19 mouse cellular contexts compared by ENCODE assay signal in genomic region chr17:31415258-31415657, GRCm38 (mm10). TPM values are rescaled to one million over a fixed set of nuclear protein-coding genes. Genes with fewer than 3 reads are reported as not detected.
DNase-seq lines count a peak whose midpoint lies in the region; ATAC-seq and TF ChIP-seq lines count a peak whose summit lies in the region.
"Had no signal": no experiment of that assay in that cellular context is flagged by ENCODE, and none has a peak within 500 bp of the region (broad histone marks: within the 10 kb centered on the region; RNA-seq: fewer than 3 reads in every experiment).

No protein-coding gene starts in this region.

- TF ChIP-seq CTCF in left cerebral cortex, adult 2 months (IDR thresholded peaks at IDR 0.05) = no peak

- no peak overlapping the region for H3K4me2 ChIP-seq in embryonic facial prominence, embryonic 14.5 days (ENCODE audit: low read depth, low read length)
- no peak overlapping the region for H3K4me2 ChIP-seq in intestine, embryonic 16.5 days (ENCODE audit: low read depth, low read length)
- H3K4me2 ChIP-seq: heart, embryonic 15.5 days; liver, embryonic 12.5 days; lung, embryonic 15.5 days; midbrain, embryonic 15.5 days had no signal

- H3K4me3 ChIP-seq in embryonic facial prominence, embryonic 14.5 days (ENCODE audit: low read depth, low read length) = no peak overlapping the region
- H3K4me3 ChIP-seq in embryonic facial prominence, embryonic 10.5 days = no peak overlapping the region
- no peak overlapping the region for H3K4me3 ChIP-seq in left cerebral cortex, adult 2 months
- H3K4me3 ChIP-seq in intestine, embryonic 16.5 days (ENCODE audit: low read length) = no peak overlapping the region
- H3K4me3 ChIP-seq: heart, embryonic 15.5 days; hindbrain, embryonic 10.5 days; limb, embryonic 10.5 days; liver, embryonic 12.5 days; lung, embryonic 15.5 days; midbrain, embryonic 15.5 days had no signal

- 77% methylated on average over 9 of the region's 9 CpGs for WGBS in embryonic facial prominence, embryonic 14.5 days
- 79% methylated on average over 9 of the region's 9 CpGs for WGBS in embryonic facial prominence, embryonic 10.5 days
- 65% methylated on average over 9 of the region's 9 CpGs for WGBS in intestine, embryonic 16.5 days

- intact Hi-C loops in left cerebral cortex, adult 2 months (cut with DNase I) = no loop called here

- H3K9me3 ChIP-seq in embryonic facial prominence, embryonic 14.5 days (ENCODE audit: control insufficient read depth, low read length) = no peaks in the 10 kb centered on the region
- H3K9me3 ChIP-seq in embryonic facial prominence, embryonic 10.5 days = no peaks in the 10 kb centered on the region
- no peaks in the 10 kb centered on the region for H3K9me3 ChIP-seq in intestine, embryonic 16.5 days (ENCODE audit: control insufficient read depth, low read length)
- H3K9me3 ChIP-seq: heart, embryonic 15.5 days; hindbrain, embryonic 10.5 days; limb, embryonic 10.5 days; liver, embryonic 12.5 days; lung, embryonic 15.5 days; midbrain, embryonic 15.5 days had no signal

- no peaks in the 10 kb centered on the region for H3K4me1 ChIP-seq in embryonic facial prominence, embryonic 14.5 days (ENCODE audit: control insufficient read depth, insufficient read depth, low read length)
- H3K4me1 ChIP-seq in embryonic facial prominence, embryonic 10.5 days = peaks cover 33% of the 10 kb centered on the region
- H3K4me1 ChIP-seq in intestine, embryonic 16.5 days (ENCODE audit: control insufficient read depth, insufficient read depth, low read length) = peaks cover 26% of the 10 kb centered on the region
- H3K4me1 ChIP-seq: liver, embryonic 12.5 days had no signal

- H3K9ac ChIP-seq in embryonic facial prominence, embryonic 14.5 days (ENCODE audit: low read depth, low read length) = no peak overlapping the region
- H3K9ac ChIP-seq in intestine, embryonic 16.5 days (ENCODE audit: low read depth, low read length) = no peak overlapping the region
- H3K9ac ChIP-seq: heart, embryonic 15.5 days; liver, embryonic 12.5 days; lung, embryonic 15.5 days; midbrain, embryonic 15.5 days had no signal

- DNase-seq in embryonic facial prominence, embryonic 14.5 days (ENCODE audit: low spot score) = peak; percentile 14
- DNase-seq in embryonic facial prominence, embryonic 10.5 days (ENCODE audit: low spot score) = no peak
- peak; percentile 31 to 41 for DNase-seq in left cerebral cortex, adult 2 months (ENCODE audit: extremely low spot score in 1 of 2, low spot score in 2 of 2)
- no peak for DNase-seq in left cerebral cortex, adult 11 months (ENCODE audit: low spot score)
- DNase-seq in right cerebral cortex, adult 18-20 months = peak; percentile 65
- no peak for DNase-seq in cerebellum, adult 11-12 months
- DNase-seq in spleen, adult 18-20 months = no peak
- DNase-seq: adrenal gland, postnatal 25 days; cerebellum, postnatal 14 days; kidney, postnatal 14 days; thymus, postnatal 25 days had no signal

- peaks cover 31% of the 10 kb centered on the region for H3K36me3 ChIP-seq in embryonic facial prominence, embryonic 14.5 days (ENCODE audit: control insufficient read depth, insufficient read depth, low read length)
- peaks cover 23% of the 10 kb centered on the region for H3K36me3 ChIP-seq in embryonic facial prominence, embryonic 10.5 days (replicated peaks)
- H3K36me3 ChIP-seq in intestine, embryonic 16.5 days (ENCODE audit: control insufficient read depth, insufficient read depth, low read length) = no peaks in the 10 kb centered on the region; the same call in 1 of the 2 replicates
- H3K36me3 ChIP-seq: heart, embryonic 15.5 days; liver, embryonic 12.5 days had no signal

- no peak for ATAC-seq in embryonic facial prominence, embryonic 14.5 days (ENCODE audit: low read depth)
- no peak for ATAC-seq in intestine, embryonic 16.5 days
- ATAC-seq: liver, embryonic 12.5 days; midbrain, embryonic 15.5 days had no signal

- no peak overlapping the region for H3K27ac ChIP-seq in embryonic facial prominence, embryonic 14.5 days (replicated peaks; ENCODE audit: low read depth, low read length)
- no peak overlapping the region for H3K27ac ChIP-seq in embryonic facial prominence, embryonic 10.5 days (replicated peaks)
- no peak overlapping the region for H3K27ac ChIP-seq in left cerebral cortex, adult 2 months
- H3K27ac ChIP-seq in intestine, embryonic 16.5 days (ENCODE audit: low read length) = no peak overlapping the region
- H3K27ac ChIP-seq: heart, embryonic 15.5 days; hindbrain, embryonic 10.5 days; limb, embryonic 10.5 days; liver, embryonic 12.5 days; lung, embryonic 15.5 days; midbrain, embryonic 15.5 days had no signal

- no peaks in the 10 kb centered on the region for H3K27me3 ChIP-seq in embryonic facial prominence, embryonic 14.5 days (replicated peaks; ENCODE audit: control insufficient read depth, insufficient read depth, low read length)
- H3K27me3 ChIP-seq in embryonic facial prominence, embryonic 10.5 days (replicated peaks; ENCODE audit: low read depth, poor library complexity, severe bottlenecking) = no peaks in the 10 kb centered on the region
- no peaks in the 10 kb centered on the region for H3K27me3 ChIP-seq in intestine, embryonic 16.5 days (replicated peaks; ENCODE audit: control insufficient read depth, insufficient read depth, low read length)
- H3K27me3 ChIP-seq: heart, embryonic 15.5 days; liver, embryonic 12.5 days; lung, embryonic 15.5 days; midbrain, embryonic 15.5 days had no signal

RNA-seq across cellular contexts. Expression of gene Pde9a, which starts 29.2 kb away (rescaled TPM):
- polyA plus RNA-seq in embryonic facial prominence, embryonic 14.5 days (2014; fragmentation: Nextera tagmentation; extraction: Ambion mirVana) = 14.5 and 18.7 TPM in 2 replicates
- polyA plus RNA-seq in embryonic facial prominence, embryonic 10.5 days (2016; fragmentation: Nextera tagmentation; extraction: Ambion mirVana) = 16.9 and 18.9 TPM in 2 replicates
- 10 to 100 TPM; 23.7 to 25.0 TPM for total RNA-seq in left cerebral cortex, adult 2 months (2021)
- 62.5 and 65.2 TPM in 2 replicates for polyA plus RNA-seq in intestine, embryonic 16.5 days (2015; fragmentation: Nextera tagmentation; extraction: Ambion mirVana)
- total RNA-seq: CH12.LX had no signal

Comparison
In these comparisons a context has a peak if more than half of its experiments do, and no peak if none do; other contexts are left out.
1. DNase-seq: peak in embryonic facial prominence, embryonic 14.5 days (single experiment), left cerebral cortex, adult 2 months (2 of 2) and right cerebral cortex, adult 18-20 months (single experiment); none in embryonic facial prominence, embryonic 10.5 days (single experiment), left cerebral cortex, adult 11 months (single experiment), cerebellum, adult 11-12 months (single experiment) and spleen, adult 18-20 months (0 of 2).